Mouse (Mus musculus) brain, embryonic 14.5 days (tissue): ENCODE measurements around the gene Nkap. TPM values are rescaled to one million over a fixed set of nuclear protein-coding genes. Genes with fewer than 3 reads are reported as not detected.
"Not testable (repeated sequence)": the region's sequence is repeated elsewhere in the genome, so short reads cannot be mapped to it uniquely, and the experiment has no call there.

ENCODE experiments used
- DNase-seq: peaks from one replicate; pipeline ENCODE4 v3.0.0-alpha.2; 2011; ENCODE audit warnings: low read depth
- CTCF ChIP-seq: fragments of 200-500 bp; IDR thresholded peaks from 2 replicates; pipeline ENCODE4 v1.5.1; 2012; ENCODE audit warnings: inconsistent platforms, mild to moderate bottlenecking, moderate library complexity, borderline replicate concordance; ENCODE audit not compliant: insufficient read depth, insufficient read length; ENCODE audit errors: extremely low read depth
- POLR2A ChIP-seq: fragments of 200-500 bp; IDR thresholded peaks from 2 replicates; pipeline ENCODE4 v1.6.1; 2012; ENCODE audit warnings: mild to moderate bottlenecking, inconsistent platforms, borderline replicate concordance; ENCODE audit not compliant: poor library complexity, insufficient read depth, insufficient read length, severe bottlenecking; ENCODE audit errors: extremely low read depth
- polyA plus RNA-seq: library from polyadenylated mRNA; depleted of rRNA; stranded (reverse); fragments of >200 nt; gene quantifications from 2 replicates; pipeline ENCODE4 v1.2.3, GENCODE M21; 2012; rRNA removed

The Nkap gene
- 6.8 and 14.4 TPM in 2 replicates for polyA plus RNA-seq

- no peak for TF ChIP-seq CTCF
- TF ChIP-seq POLR2A, result peak; percentile 30; the same call in 1 of the 2 replicates
- DNase-seq, result peak; percentile 95
These were observed at the start of gene Nkap for GRCm38 (mm10) chrX:37126671-37127358. TSS of gene Nkap (plus strand) at chrX:37126795.

GRCm38 (mm10) chrX:37080345-37080744 lies 46.2 kb upstream of the Nkap start:
- DNase-seq, result not testable (repeated sequence)

DNA sequence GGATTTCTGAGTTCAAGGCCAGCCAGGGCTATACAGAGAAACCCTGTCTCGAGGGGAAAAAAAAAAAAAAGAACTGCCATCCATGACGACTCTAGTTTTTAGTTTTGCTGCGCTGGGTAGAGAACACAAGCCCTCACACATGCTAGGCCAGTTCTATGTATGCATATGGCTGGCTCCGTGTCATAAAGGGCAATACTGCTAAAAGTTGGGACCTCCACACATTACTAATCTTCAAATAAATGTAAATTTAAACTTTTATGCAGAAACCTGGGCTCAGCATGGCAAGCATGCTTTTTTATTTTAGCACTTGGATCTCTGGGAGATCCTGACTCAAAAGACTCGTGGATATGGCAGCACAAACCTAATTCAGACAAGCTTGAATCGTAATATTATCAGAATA lies 45.4 kb upstream of the Nkap start:
- TF ChIP-seq POLR2A, result no peak
- no peak for TF ChIP-seq CTCF
- no peak for DNase-seq

- TF ChIP-seq POLR2A (no peak), CTCF (no peak)
- DNase-seq, result peak; percentile 56
These were observed 42.2 kb upstream of the Nkap start for GRCm38 (mm10) chrX:37084318-37084926.

DNA sequence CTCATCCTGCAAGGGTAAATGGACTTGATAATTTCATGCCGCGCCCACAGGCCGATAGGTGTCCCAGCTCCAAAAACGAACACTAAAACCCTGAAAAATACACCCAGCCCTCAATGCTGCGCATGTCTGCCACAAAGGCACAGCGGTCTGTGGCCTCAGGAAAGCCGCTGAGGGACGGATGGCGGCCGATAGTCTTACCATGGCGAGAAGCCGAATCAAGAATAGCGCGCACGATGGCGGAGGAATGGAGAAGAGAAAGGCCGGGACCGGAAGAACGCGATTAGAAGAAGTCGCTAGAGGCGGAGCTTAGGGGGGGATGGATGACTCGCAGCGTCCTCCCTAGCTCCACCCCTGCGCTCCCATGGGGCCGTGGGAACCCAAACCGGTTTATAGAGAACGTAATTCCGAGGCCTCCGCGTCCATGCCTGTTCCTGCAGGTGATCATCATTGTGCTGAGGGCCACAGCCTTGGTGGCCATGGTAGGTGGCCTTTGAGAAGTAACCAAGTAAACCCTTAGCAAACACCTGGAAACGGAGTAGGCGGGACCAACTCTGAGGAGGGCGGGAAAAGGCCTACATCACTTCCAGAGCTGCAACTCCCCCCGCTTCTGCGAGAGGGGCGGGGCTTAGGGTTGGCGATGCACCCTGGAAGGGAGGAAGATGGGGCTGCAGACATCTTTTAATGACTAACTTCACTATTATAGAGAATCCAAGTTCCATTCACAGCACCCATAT lies 41.5 kb upstream of the Nkap start, which contains the start of gene Rpl39:
Rpl39 (minus strand) TSS at position 476 of the 734 bp plus-strand sequence.
- peak; percentile 95 for DNase-seq
- TF ChIP-seq CTCF (no peak), POLR2A (peak; percentile 30; the same call in 1 of the 2 replicates)

DNA sequence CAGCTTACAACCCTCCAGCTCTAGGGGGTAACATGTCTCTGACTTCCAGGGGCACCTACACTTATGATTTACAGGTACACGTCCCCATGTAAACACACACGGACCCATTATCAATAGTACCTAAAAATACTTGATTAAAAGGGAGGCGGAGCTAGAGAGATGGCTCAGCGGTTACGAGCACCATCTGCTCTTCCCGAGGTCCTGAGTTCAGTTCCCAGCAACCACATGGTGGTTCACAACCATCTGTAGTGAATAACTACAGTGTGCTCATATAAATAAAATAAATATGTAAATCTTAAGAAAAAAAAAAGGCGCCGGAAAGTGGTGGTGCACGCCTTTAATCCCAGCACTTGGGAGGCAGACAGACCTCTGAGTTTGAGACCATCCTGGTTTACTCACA lies 40.9 kb upstream of the Nkap start:
- DNase-seq, result no peak
- TF ChIP-seq CTCF (no peak), POLR2A (no peak)

DNA sequence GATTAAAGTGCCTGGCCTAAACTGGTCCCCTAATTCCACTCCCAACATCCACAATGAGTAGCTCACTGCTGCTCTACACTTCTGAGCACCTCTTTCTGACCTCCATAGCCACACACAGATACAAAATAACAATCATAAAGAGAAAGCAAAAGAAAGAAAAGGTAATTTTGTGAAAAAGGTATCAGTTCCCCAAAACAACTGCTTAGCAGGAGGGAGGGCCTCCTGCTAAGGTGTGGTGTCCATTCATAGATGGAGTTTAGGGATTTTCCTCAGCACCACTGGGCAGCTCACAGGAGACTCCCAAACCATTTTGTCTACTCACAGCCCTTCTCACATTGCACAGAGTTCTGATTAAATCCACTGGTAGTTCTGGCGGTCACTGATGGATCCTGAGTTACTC lies 37.8 kb upstream of the Nkap start:
- DNase-seq, result no peak
- TF ChIP-seq POLR2A (no peak), CTCF (no peak)

- no peak for DNase-seq
- no peak for TF ChIP-seq CTCF
- TF ChIP-seq POLR2A, result no peak
These were observed 35.1 kb upstream of the Nkap start for GRCm38 (mm10) chrX:37091457-37091856.

- DNase-seq, result no peak
- TF ChIP-seq CTCF (no peak), POLR2A (no peak)
These were observed 31.4 kb upstream of the Nkap start for GRCm38 (mm10) chrX:37095106-37095768.

GRCm38 (mm10) chrX:37098681-37099080 lies 27.9 kb upstream of the Nkap start:
- TF ChIP-seq CTCF (no peak), POLR2A (no peak)
- DNase-seq, result no peak

DNA sequence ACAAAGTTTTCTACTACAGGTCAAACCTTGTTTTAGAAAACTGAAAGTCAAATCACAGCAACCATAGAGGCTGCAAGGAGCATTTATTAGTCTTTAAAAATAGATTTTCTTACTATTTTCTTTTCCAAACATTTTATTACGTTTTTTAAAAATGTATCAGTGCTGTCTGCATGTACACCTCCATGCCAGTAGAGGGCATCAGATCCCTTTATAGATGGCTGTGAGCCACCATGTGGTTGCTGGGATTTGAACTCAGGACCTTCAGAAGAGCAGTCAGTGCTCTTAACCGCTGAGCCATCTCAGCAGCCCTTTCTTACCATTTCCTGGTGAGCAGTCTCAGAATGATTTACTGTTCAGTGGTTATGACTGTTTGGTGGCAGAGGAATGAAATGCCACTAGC lies 22.8 kb upstream of the Nkap start:
- no peak for DNase-seq

More for the DNA sequence above, 22.8 kb upstream of the Nkap start:
- TF ChIP-seq POLR2A (no peak), CTCF (no peak)
